Mouse (Mus musculus) thymus, adult 2 months (tissue): ENCODE data around the gene Cep57. TPM values are rescaled to one million over a fixed set of nuclear protein-coding genes. Genes with fewer than 3 reads are reported as not detected.

Experiments
- DNase-seq: peaks from one replicate; pipeline ENCODE4 v3.0.0; 2021
- H3K27ac ChIP-seq: fragments of 200-500 bp; 2 replicates; pipeline ENCODE4 v1.5.1; 2012; ENCODE audit warnings: low read length, control low read depth; ENCODE audit not compliant: control insufficient read depth, insufficient read depth
- H3K27me3 ChIP-seq: fragments of 200-500 bp; 2 replicates; pipeline ENCODE4 v1.6.1; 2012; ENCODE audit warnings: mild to moderate bottlenecking, low read length, moderate library complexity, mixed read lengths; ENCODE audit not compliant: control insufficient read depth, insufficient read depth
- H3K36me3 ChIP-seq: fragments of 200-500 bp; 2 replicates; pipeline ENCODE4 v1.6.1; 2012; ENCODE audit warnings: mild to moderate bottlenecking, low read length, moderate library complexity; ENCODE audit not compliant: control insufficient read depth, insufficient read depth
- H3K4me1 ChIP-seq: fragments of 200-500 bp; replicated peaks from 2 replicates; pipeline ENCODE4 v1.6.1; 2012; ENCODE audit warnings: low read length; ENCODE audit not compliant: control insufficient read depth, insufficient read depth
- H3K4me3 ChIP-seq: fragments of 200-500 bp; 2 replicates; pipeline ENCODE4 v1.5.1; 2012; ENCODE audit warnings: mild to moderate bottlenecking, low read length, control low read depth, moderate library complexity; ENCODE audit not compliant: control insufficient read depth, insufficient read depth
- CTCF ChIP-seq: fragments of 200-500 bp; IDR thresholded peaks from 2 replicates; pipeline ENCODE4 v1.5.1; 2012; ENCODE audit warnings: mild to moderate bottlenecking, control low read depth, low read length, moderate library complexity, borderline replicate concordance; ENCODE audit not compliant: control insufficient read depth, poor library complexity, insufficient read depth; ENCODE audit errors: extremely low read depth
- POLR2A ChIP-seq: fragments of 200-500 bp; IDR thresholded peaks from 2 replicates; pipeline ENCODE4 v1.6.1; 2012; ENCODE audit warnings: mild to moderate bottlenecking, low read length, control low read depth, moderate library complexity; ENCODE audit not compliant: control insufficient read depth, poor library complexity, insufficient read depth; ENCODE audit errors: extremely low read depth
- WGBS: fragments of 180-500 bp; shearing (Covaris S2); methylation state at CpG from one replicate; pipeline ENCODE4 v1.1.7; 2018; 5-methylcytosine and 5-hydroxymethylcytosine counted together
- polyA plus RNA-seq: library from polyadenylated mRNA; depleted of rRNA; stranded (reverse); fragments of >200 nt; gene quantifications from 2 replicates; pipeline ENCODE4 v1.2.3, GENCODE M21; 2012

The Cep57 gene
- polyA plus RNA-seq, 1 experiment = 27.9 TPM

DNA sequence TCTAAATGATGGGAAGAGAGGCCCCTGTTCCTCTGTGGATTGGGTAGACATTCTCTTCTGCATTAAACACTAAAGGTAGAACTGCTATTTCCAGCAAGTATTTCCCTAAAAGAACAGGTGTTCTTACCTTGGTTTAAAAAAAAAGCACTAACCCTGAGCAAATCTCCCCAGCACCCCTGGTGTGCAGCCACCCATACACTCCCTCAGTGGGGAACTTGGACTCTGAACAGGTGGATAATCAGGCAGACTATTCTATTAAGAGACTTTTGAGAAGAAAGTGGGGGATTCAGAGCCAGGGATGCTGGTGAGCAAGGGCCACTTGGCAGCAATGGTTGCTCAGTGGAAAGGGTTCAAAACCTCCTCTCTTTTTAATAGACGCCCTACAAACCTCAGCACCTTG lies 29.3 kb upstream of the Cep57 start:
- H3K27ac ChIP-seq = no peak overlapping the region
- no peaks in the 10 kb centered on the region for H3K27me3 ChIP-seq
- H3K4me1 ChIP-seq = no peaks in the 10 kb centered on the region
- no peak for TF ChIP-seq POLR2A
- WGBS = 86% methylated on average over 1 of the region's 1 CpGs
- H3K36me3 ChIP-seq = no peaks in the 10 kb centered on the region
- no peak overlapping the region for H3K4me3 ChIP-seq
- DNase-seq = no peak

DNA sequence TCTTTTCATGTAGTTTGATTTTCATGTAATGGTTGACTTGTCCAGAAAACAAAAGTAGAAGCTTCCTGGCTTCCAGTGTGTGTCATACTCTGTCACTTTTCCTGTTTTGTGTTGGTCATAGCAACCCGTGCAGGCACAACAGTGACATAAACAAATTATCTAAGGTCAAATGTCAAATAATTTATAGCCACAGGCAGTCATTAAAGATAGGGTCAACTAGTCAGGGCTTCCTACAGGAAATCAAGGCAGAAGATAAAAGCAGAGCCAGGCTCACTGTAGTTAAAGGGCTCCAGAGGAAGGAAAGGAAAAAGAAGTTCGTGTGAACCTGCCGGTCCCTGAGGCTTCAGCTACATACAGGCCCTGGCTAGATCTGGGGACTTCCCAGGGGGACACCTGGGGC lies 27.0 kb upstream of the Cep57 start:
- H3K27me3 ChIP-seq = no peaks in the 10 kb centered on the region
- WGBS = 64% methylated on average over 3 of the region's 3 CpGs
- DNase-seq = no peak
- TF ChIP-seq CTCF = no peak
- TF ChIP-seq POLR2A = no peak
- H3K4me3 ChIP-seq = no peak overlapping the region
- no peaks in the 10 kb centered on the region for H3K36me3 ChIP-seq
- no peaks in the 10 kb centered on the region for H3K4me1 ChIP-seq
- H3K27ac ChIP-seq = no peak overlapping the region

- WGBS = 94% methylated on average over 10 of the region's 10 CpGs
- no peak overlapping the region for H3K4me3 ChIP-seq
- H3K36me3 ChIP-seq = peaks cover 19% of the 10 kb centered on the region
- no peaks in the 10 kb centered on the region for H3K27me3 ChIP-seq
- TF ChIP-seq POLR2A (no peak), CTCF (no peak)
- no peak for DNase-seq
- no peak overlapping the region for H3K27ac ChIP-seq
- no peaks in the 10 kb centered on the region for H3K4me1 ChIP-seq
Observed at GRCm38 (mm10) chr9:13848481-13849480, 21.9 kb upstream of the Cep57 start.

GRCm38 (mm10) chr9:13847591-13847990 lies 20.7 kb upstream of the Cep57 start:
- no peak for DNase-seq
- H3K4me3 ChIP-seq = no peak overlapping the region
- TF ChIP-seq POLR2A = no peak
- H3K36me3 ChIP-seq = peaks cover 29% of the 10 kb centered on the region
- H3K27me3 ChIP-seq = no peaks in the 10 kb centered on the region
- WGBS = 86% methylated on average over 3 of the region's 3 CpGs
- no peaks in the 10 kb centered on the region for H3K4me1 ChIP-seq
- H3K27ac ChIP-seq = no peak overlapping the region

GRCm38 (mm10) chr9:13836726-13837125 lies 9.8 kb upstream of the Cep57 start:
- H3K4me1 ChIP-seq = no peaks in the 10 kb centered on the region
- H3K27me3 ChIP-seq = no peaks in the 10 kb centered on the region
- H3K4me3 ChIP-seq = no peak overlapping the region
- H3K36me3 ChIP-seq = peaks cover 82% of the 10 kb centered on the region
- DNase-seq = no peak
- TF ChIP-seq POLR2A (no peak), CTCF (no peak)
- H3K27ac ChIP-seq = no peak overlapping the region
- 88% methylated on average over 2 of the region's 2 CpGs for WGBS

GRCm38 (mm10) chr9:13835256-13835655 lies 8.3 kb upstream of the Cep57 start:
- Histone ChIP-seq H3K4me1 (no peaks in the 10 kb centered on the region), H3K4me3 (no peak overlapping the region), H3K36me3 (peaks cover 71% of the 10 kb centered on the region), H3K27me3 (no peaks in the 10 kb centered on the region), H3K27ac (no peak overlapping the region)
- TF ChIP-seq POLR2A = no peak
- TF ChIP-seq CTCF = no peak
- 83% methylated on average over 3 of the region's 3 CpGs for WGBS
- DNase-seq = no peak
